In genomic region chr9:103153286-103153685, GRCm38 (mm10) we compare ENCODE assay signal across 20 mouse cellular contexts. TPM values are rescaled to one million over a fixed set of nuclear protein-coding genes. Genes with fewer than 3 reads are reported as not detected.
DNase-seq lines count a peak whose midpoint lies in the region; ATAC-seq and TF ChIP-seq lines count a peak whose summit lies in the region.
"Had no signal": no experiment of that assay in that cellular context is flagged by ENCODE, and none has a peak within 500 bp of the region (broad histone marks: within the 10 kb centered on the region; RNA-seq: fewer than 3 reads in every experiment).

No protein-coding gene starts in this region.

- no peak overlapping the region for H3K4me2 ChIP-seq in hindbrain, embryonic 15.5 days
- no peak overlapping the region for H3K4me2 ChIP-seq in hindbrain, embryonic 11.5 days (replicated peaks; ENCODE audit: low read depth, low read length)
- no peak overlapping the region for H3K4me2 ChIP-seq in hindbrain, postnatal 0 days (ENCODE audit: low read depth, low read length)
- H3K4me2 ChIP-seq: embryonic facial prominence, embryonic 12.5 days; kidney, embryonic 15.5 days; lung, embryonic 15.5 days had no signal

- peak overlapping the region; percentile 71 for H3K27ac ChIP-seq in hindbrain, embryonic 15.5 days (replicated peaks)
- no peak overlapping the region for H3K27ac ChIP-seq in hindbrain, embryonic 11.5 days (ENCODE audit: low read depth, low read length)
- H3K27ac ChIP-seq in hindbrain, postnatal 0 days, result peak overlapping the region; percentile 65
- H3K27ac ChIP-seq: embryonic facial prominence, embryonic 12.5 days; kidney, embryonic 15.5 days; liver, embryonic 14.5 days; lung, embryonic 15.5 days; macrophage had no signal

- 50% methylated on average over 5 of the region's 5 CpGs for WGBS in hindbrain, embryonic 15.5 days
- WGBS in hindbrain, embryonic 11.5 days, result 77% methylated on average over 5 of the region's 5 CpGs
- WGBS in hindbrain, postnatal 0 days, result 31% methylated on average over 5 of the region's 5 CpGs

- peaks cover 13% of the 10 kb centered on the region; the same call in 1 of the 2 replicates for H3K36me3 ChIP-seq in hindbrain, embryonic 15.5 days
- no peaks in the 10 kb centered on the region for H3K36me3 ChIP-seq in hindbrain, embryonic 11.5 days (ENCODE audit: control insufficient read depth, insufficient read depth, low read length)
- no peaks in the 10 kb centered on the region; the same call in 1 of the 2 replicates for H3K36me3 ChIP-seq in hindbrain, postnatal 0 days (ENCODE audit: insufficient read depth, low read length)
- H3K36me3 ChIP-seq: embryonic facial prominence, embryonic 12.5 days; kidney, embryonic 15.5 days; lung, embryonic 15.5 days had no signal

- no peak for TF ChIP-seq CTCF in hindbrain, postnatal 0 days (IDR thresholded peaks at IDR 0.05; ENCODE audit: low read depth)

- H3K4me3 ChIP-seq in hindbrain, embryonic 15.5 days, result no peak overlapping the region
- no peak overlapping the region for H3K4me3 ChIP-seq in hindbrain, embryonic 11.5 days (ENCODE audit: low read depth, low read length)
- H3K4me3 ChIP-seq in hindbrain, postnatal 0 days (ENCODE audit: low read length), result no peak overlapping the region
- H3K4me3 ChIP-seq: embryonic facial prominence, embryonic 12.5 days; erythroblast, embryonic 14.5 days; kidney, embryonic 15.5 days; lung, embryonic 15.5 days had no signal

- DNase-seq in cerebellum, postnatal 14 days, result peak; percentile 72 to 78
- DNase-seq in cerebellum, adult 8-10 months, result no peak
- no peak for DNase-seq in hindbrain, embryonic 11.5 days (ENCODE audit: low spot score)
- peak; percentile 59 for DNase-seq in brain, adult 2 months (ENCODE audit: low read depth, low spot score)
- peak; percentile 75 for DNase-seq in hindbrain, postnatal 0 days (ENCODE audit: low spot score)
- DNase-seq in urinary bladder, postnatal 10 days (ENCODE audit: low spot score), result no peak
- DNase-seq: adrenal gland, postnatal 14 days; gastrocnemius, postnatal 25 days; thymus, postnatal 25 days had no signal

- no peaks in the 10 kb centered on the region for H3K27me3 ChIP-seq in hindbrain, embryonic 15.5 days
- H3K27me3 ChIP-seq in hindbrain, embryonic 11.5 days (ENCODE audit: control insufficient read depth, insufficient read depth, low read length), result no peaks in the 10 kb centered on the region
- H3K27me3 ChIP-seq in hindbrain, postnatal 0 days (ENCODE audit: insufficient read depth, low read length), result no peaks in the 10 kb centered on the region
- H3K27me3 ChIP-seq: CH12.LX; embryonic facial prominence, embryonic 12.5 days; kidney, embryonic 15.5 days; lung, embryonic 15.5 days had no signal

- H3K9me3 ChIP-seq in hindbrain, embryonic 15.5 days, result no peaks in the 10 kb centered on the region
- no peaks in the 10 kb centered on the region for H3K9me3 ChIP-seq in hindbrain, embryonic 11.5 days (ENCODE audit: control insufficient read depth, low read length)
- no peaks in the 10 kb centered on the region for H3K9me3 ChIP-seq in hindbrain, postnatal 0 days (ENCODE audit: low read length)
- H3K9me3 ChIP-seq: embryonic facial prominence, embryonic 12.5 days; kidney, embryonic 15.5 days; lung, embryonic 15.5 days had no signal

- peaks cover 27% of the 10 kb centered on the region for H3K4me1 ChIP-seq in hindbrain, embryonic 15.5 days (replicated peaks)
- no peaks in the 10 kb centered on the region for H3K4me1 ChIP-seq in hindbrain, embryonic 11.5 days (replicated peaks; ENCODE audit: control insufficient read depth, insufficient read depth, low read length)
- H3K4me1 ChIP-seq in hindbrain, postnatal 0 days (ENCODE audit: insufficient read depth, low read length), result peaks cover 7% of the 10 kb centered on the region; the same call in 1 of the 2 replicates
- H3K4me1 ChIP-seq: embryonic facial prominence, embryonic 12.5 days; kidney, embryonic 15.5 days; lung, embryonic 15.5 days had no signal

- no peak overlapping the region for H3K9ac ChIP-seq in hindbrain, embryonic 15.5 days
- no peak overlapping the region for H3K9ac ChIP-seq in hindbrain, embryonic 11.5 days (ENCODE audit: low read depth, low read length)
- no peak overlapping the region for H3K9ac ChIP-seq in hindbrain, postnatal 0 days (replicated peaks; ENCODE audit: low read length)
- H3K9ac ChIP-seq: embryonic facial prominence, embryonic 12.5 days; kidney, embryonic 15.5 days; liver, embryonic 14.5 days; lung, embryonic 15.5 days had no signal

- ATAC-seq in hindbrain, embryonic 15.5 days (ENCODE audit: low FRiP score, low read depth), result peak; percentile 44; the same call in 1 of the 2 replicates
- ATAC-seq in hindbrain, embryonic 11.5 days (ENCODE audit: low FRiP score), result no peak
- ATAC-seq in hindbrain, postnatal 0 days, result peak; percentile 76
- ATAC-seq in CD4-positive, CD25-positive, alpha-beta regulatory T cell, adult 4 months, result no peak
- ATAC-seq: intestine, postnatal 0 days had no signal

RNA-seq across cellular contexts. Expression of gene Rab6b, which starts 41.7 kb away (rescaled TPM):
- polyA plus RNA-seq in hindbrain, embryonic 15.5 days (2015; fragmentation: Nextera tagmentation; extraction: Ambion mirVana), result 111 and 126 TPM in 2 replicates
- polyA plus RNA-seq in hindbrain, embryonic 11.5 days (2014; fragmentation: Nextera tagmentation; extraction: Ambion mirVana), result 24.1 and 24.2 TPM in 2 replicates
- total RNA-seq in hindbrain, postnatal 0 days (2014; rRNA removed), result 210 and 223 TPM in 2 replicates
- 139 and 155 TPM in 2 replicates for polyA plus RNA-seq in hindbrain, postnatal 0 days (2015; fragmentation: Nextera tagmentation; extraction: Ambion mirVana)
- polyA plus RNA-seq in CD4-positive, CD25-positive, alpha-beta regulatory T cell, adult 4 months (2017; shearing (Covaris generic)), result 10 to 100 TPM in 1 of 2 experiments, 1 to 10 TPM in 1; 9.8 to 13.3 TPM
- total RNA-seq: MEL had no signal
- polyA plus RNA-seq: erythroblast, embryonic 14.5 days had no signal

RNA-seq across cellular contexts. Expression of gene Srprb, which starts 48.7 kb away (rescaled TPM):
- polyA plus RNA-seq in hindbrain, embryonic 15.5 days (2015; fragmentation: Nextera tagmentation; extraction: Ambion mirVana), result 57.5 and 61.2 TPM in 2 replicates
- 55.0 and 59.4 TPM in 2 replicates for polyA plus RNA-seq in hindbrain, embryonic 11.5 days (2014; fragmentation: Nextera tagmentation; extraction: Ambion mirVana)
- 55.3 and 58.1 TPM in 2 replicates for total RNA-seq in hindbrain, postnatal 0 days (2014; rRNA removed)
- polyA plus RNA-seq in hindbrain, postnatal 0 days (2015; fragmentation: Nextera tagmentation; extraction: Ambion mirVana), result 43.1 and 44.3 TPM in 2 replicates
- 10 to 100 TPM; 33.7 to 43.1 TPM for polyA plus RNA-seq in CD4-positive, CD25-positive, alpha-beta regulatory T cell, adult 4 months (2017; shearing (Covaris generic))

Comparison
In these comparisons a context has a peak if more than half of its experiments do, and no peak if none do; other contexts are left out.
1. DNase-seq: peak in cerebellum, postnatal 14 days (2 of 2), brain, adult 2 months (single experiment) and hindbrain, postnatal 0 days (single experiment); none in cerebellum, adult 8-10 months (single experiment), hindbrain, embryonic 11.5 days (single experiment) and urinary bladder, postnatal 10 days (single experiment).
2. ATAC-seq: peak in hindbrain, embryonic 15.5 days (single experiment) and hindbrain, postnatal 0 days (single experiment); none in hindbrain, embryonic 11.5 days (single experiment) and CD4-positive, CD25-positive, alpha-beta regulatory T cell, adult 4 months (single experiment).